Mouse (Mus musculus): ENCODE data around the gene Cldn12.

Cldn12 gene

GRCm38 (mm10) chr5:5494269-5495005 lies 20.3 kb downstream of the Cldn12 start:
- DNase-seq (ENCODE audit: low spot score), result peak; percentile 46

- no peak for DNase-seq (ENCODE audit: low spot score)
Observed at GRCm38 (mm10) chr5:5492163-5492562, 22.6 kb downstream of the Cldn12 start.

- DNase-seq (ENCODE audit: low spot score), result no peak
Observed at GRCm38 (mm10) chr5:5486071-5486470, 28.7 kb downstream of the Cldn12 start.

GRCm38 (mm10) chr5:5483254-5483858 lies 31.4 kb downstream of the Cldn12 start:
- DNase-seq (ENCODE audit: low spot score), result no peak

- peak; percentile 33 for DNase-seq (ENCODE audit: low spot score)
Observed at GRCm38 (mm10) chr5:5481662-5482061, 33.1 kb downstream of the Cldn12 start.

GRCm38 (mm10) chr5:5479043-5479442 lies 35.7 kb downstream of the Cldn12 start, which contains the start of gene 1700015F17Rik:
Gene 1700015F17Rik, minus strand, starts transcription at chr5:5479143.
- no peak for DNase-seq (ENCODE audit: low spot score)

- no peak for DNase-seq (ENCODE audit: low spot score)
Observed at GRCm38 (mm10) chr5:5476133-5476532, 38.6 kb downstream of the Cldn12 start.

GRCm38 (mm10) chr5:5465256-5465655 lies 49.5 kb downstream of the Cldn12 start:
- no peak for DNase-seq (ENCODE audit: low spot score)

All from layer of hippocampus, adult 9-10 months (tissue).